Mouse (Mus musculus) embryo, embryonic 10.5 days (tissue): ENCODE results near the gene Gm10662.
"Not testable (repeated sequence)": the region's sequence is repeated elsewhere in the genome, so short reads cannot be mapped to it uniquely, and the experiment has no call there.

ENCODE experiments used
- DNase-seq: peaks from one replicate; pipeline ENCODE4 v3.0.0-alpha.2; 2015; ENCODE audit warnings: low spot score

Gene Gm10662

GRCm38 (mm10) chr7:23144380-23144779 is at the start of gene Gm10662:
Gene Gm10662 (minus strand): TSS chr7:23144480.
- DNase-seq = not testable (repeated sequence)

- DNase-seq = not testable (repeated sequence)
These were observed 19.2 kb upstream of the Gm10662 start for GRCm38 (mm10) chr7:23163505-23163904.
